Mouse (Mus musculus) erythroblast, embryonic 14.5 days (primary cell): ENCODE data around the gene Ebp.

Experiments used
- GATA1 ChIP-seq: IDR thresholded peaks from 2 replicates; pipeline ENCODE4 v1.6.1; 2012; ENCODE audit warnings: low read length, inconsistent platforms, mixed read lengths
- TAL1 ChIP-seq: IDR thresholded peaks from 3 replicates; pipeline ENCODE4 v1.6.1; 2012; ENCODE audit warnings: low read length, inconsistent platforms, mixed read lengths

- no peak for TF ChIP-seq TAL1
- TF ChIP-seq GATA1 = no peak
Measured at GRCm38 (mm10) chrX:8141058-8141457, 52.3 kb downstream of the Ebp start.
